Mouse (Mus musculus): ENCODE measurements around the gene Ehd4. TPM values are rescaled to one million over a fixed set of nuclear protein-coding genes. Genes with fewer than 3 reads are reported as not detected.
A peak's percentile ranks its signal among the peaks of the same experiment; 100 is the strongest.

Ehd4 gene
- total RNA-seq, 2 experiments from 2014 or later = 12.1 to 15.0 TPM

GRCm38 (mm10) chr2:120102881-120103280 lies 51.5 kb downstream of the Ehd4 start:
- no peak for TF ChIP-seq CTCF (IDR thresholded peaks at IDR 0.05)
- intact Hi-C loops (cut with DNase I) = no loop called here
- Histone ChIP-seq H3K4me3 (no peak overlapping the region), H3K27ac (no peak overlapping the region)
- no peak for DNase-seq (ENCODE audit: extremely low spot score in 1 of 2, low spot score in 2 of 2)

DNA sequence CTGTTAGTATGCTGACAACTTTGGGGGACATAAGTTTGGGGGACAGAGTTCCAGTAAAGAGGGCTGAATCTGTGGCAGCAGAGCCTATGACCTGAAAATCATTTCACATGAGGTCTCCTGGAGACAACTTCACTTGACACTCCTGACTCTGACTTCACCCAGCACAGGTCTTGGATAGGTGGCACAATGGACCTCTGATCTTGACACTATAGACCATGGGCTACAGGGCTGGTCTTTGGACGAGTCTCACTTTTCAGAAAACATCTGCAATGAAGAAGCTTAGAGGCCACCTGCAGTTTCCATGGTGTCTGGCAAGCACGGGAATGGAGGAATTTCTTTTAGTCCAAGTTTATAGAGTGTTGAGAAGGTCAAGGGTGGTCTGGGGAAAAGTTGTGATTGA lies 52.0 kb downstream of the Ehd4 start:
- intact Hi-C loops (cut with DNase I) = no loop called here
- DNase-seq (ENCODE audit: extremely low spot score in 1 of 2, low spot score in 2 of 2) = no peak
- Histone ChIP-seq H3K27ac (no peak overlapping the region), H3K4me3 (no peak overlapping the region)
- TF ChIP-seq CTCF (IDR thresholded peaks at IDR 0.05) = no peak

- Histone ChIP-seq H3K4me3 (no peak overlapping the region), H3K27ac (no peak overlapping the region)
- no peak for TF ChIP-seq CTCF (IDR thresholded peaks at IDR 0.05)
- no peak for DNase-seq (ENCODE audit: extremely low spot score in 1 of 2, low spot score in 2 of 2)
- intact Hi-C loops (cut with DNase I) = no loop called here
Observed at GRCm38 (mm10) chr2:120101961-120102360, 52.4 kb downstream of the Ehd4 start.

- no peak for DNase-seq (ENCODE audit: extremely low spot score in 1 of 2, low spot score in 2 of 2)
- TF ChIP-seq CTCF (IDR thresholded peaks at IDR 0.05) = no peak
Observed at GRCm38 (mm10) chr2:120099886-120100285, 54.5 kb downstream of the Ehd4 start.

DNA sequence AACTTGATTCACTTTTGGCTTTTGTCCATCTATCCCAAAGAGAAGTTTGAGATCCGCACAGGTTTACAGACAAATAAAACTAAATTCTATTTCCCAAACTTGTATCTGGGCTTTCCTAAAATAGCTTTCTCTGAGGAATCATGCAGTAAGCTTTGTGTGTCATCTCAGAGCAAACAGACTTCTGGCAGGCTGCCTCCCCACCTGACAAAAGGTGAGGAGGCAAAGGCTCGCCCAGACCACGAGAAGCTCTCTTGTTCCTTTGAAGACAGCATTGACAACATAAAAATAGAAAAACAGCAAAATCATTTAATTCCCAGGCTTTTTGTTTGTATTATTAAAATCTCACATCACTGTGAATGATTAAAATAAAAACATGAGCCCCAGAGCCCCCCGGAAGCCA lies 55.1 kb downstream of the Ehd4 start:
- no peak overlapping the region for H3K4me3 ChIP-seq
- no peak overlapping the region for H3K27ac ChIP-seq
- no peak for TF ChIP-seq CTCF (IDR thresholded peaks at IDR 0.05)
- DNase-seq (ENCODE audit: extremely low spot score in 1 of 2, low spot score in 2 of 2) = no peak
- intact Hi-C loops (cut with DNase I) = loop anchor here (5.0 kb wide), 1 partner anchor 53 kb away; the partner anchor contains the start of gene Ehd4

More at GRCm38 (mm10) chr2:120099886-120100285, 54.5 kb downstream of the Ehd4 start:
- 0 out of 2 replicates have a peak overlapping the region, but pooled peaks have one; percentile 20 for H3K27ac ChIP-seq
- H3K4me3 ChIP-seq = no peak overlapping the region
- intact Hi-C loops (cut with DNase I) = loop anchor here (5.0 kb wide), 1 partner anchor 52 kb away; the partner anchor contains the start of gene Ehd4

GRCm38 (mm10) chr2:120098781-120099202 lies 55.6 kb downstream of the Ehd4 start:
- intact Hi-C loops (cut with DNase I) = loop anchor here (5.0 kb wide), 1 partner anchor 54 kb away; the partner anchor contains the start of gene Ehd4
- no peak for DNase-seq (ENCODE audit: extremely low spot score in 1 of 2, low spot score in 2 of 2)

DNA sequence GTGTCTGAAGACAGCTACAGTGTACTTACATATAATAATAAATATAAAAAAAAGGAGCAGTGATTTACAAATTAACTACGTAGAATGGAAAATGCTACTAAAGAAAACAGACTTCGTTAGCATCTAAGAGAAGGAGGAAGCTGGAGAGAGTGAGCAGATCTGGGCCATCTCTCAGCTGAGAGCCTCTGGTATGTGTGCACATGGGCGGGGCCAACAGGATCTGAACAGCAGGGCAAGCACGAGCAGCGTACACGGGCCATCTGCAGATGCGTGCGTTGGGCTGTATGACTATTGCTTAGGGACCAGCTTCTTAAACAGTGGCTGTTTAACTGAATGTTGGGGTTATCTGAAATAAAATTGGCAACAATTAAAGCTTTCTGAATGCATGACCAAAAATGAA lies 56.5 kb downstream of the Ehd4 start:
- intact Hi-C loops (cut with DNase I) = loop anchor here (5.0 kb wide), 1 partner anchor 54 kb away; the partner anchor contains the start of gene Ehd4
- no peak overlapping the region for H3K4me3 ChIP-seq
- no peak overlapping the region for H3K27ac ChIP-seq
- TF ChIP-seq CTCF (IDR thresholded peaks at IDR 0.05) = no peak
- DNase-seq (ENCODE audit: extremely low spot score in 1 of 2, low spot score in 2 of 2) = no peak

More at GRCm38 (mm10) chr2:120098781-120099202, 55.6 kb downstream of the Ehd4 start:
- TF ChIP-seq CTCF (IDR thresholded peaks at IDR 0.05) = no peak
- H3K27ac ChIP-seq = no peak overlapping the region
- H3K4me3 ChIP-seq = no peak overlapping the region

GRCm38 (mm10) chr2:120096711-120097110 lies 57.7 kb downstream of the Ehd4 start:
- H3K4me3 ChIP-seq = no peak overlapping the region
- intact Hi-C loops (cut with DNase I) = loop anchor here (5.0 kb wide), 1 partner anchor 56 kb away; the partner anchor contains the start of gene Ehd4
- H3K27ac ChIP-seq = no peak overlapping the region
- no peak for DNase-seq (ENCODE audit: extremely low spot score in 1 of 2, low spot score in 2 of 2)
- no peak for TF ChIP-seq CTCF (IDR thresholded peaks at IDR 0.05)

DNA sequence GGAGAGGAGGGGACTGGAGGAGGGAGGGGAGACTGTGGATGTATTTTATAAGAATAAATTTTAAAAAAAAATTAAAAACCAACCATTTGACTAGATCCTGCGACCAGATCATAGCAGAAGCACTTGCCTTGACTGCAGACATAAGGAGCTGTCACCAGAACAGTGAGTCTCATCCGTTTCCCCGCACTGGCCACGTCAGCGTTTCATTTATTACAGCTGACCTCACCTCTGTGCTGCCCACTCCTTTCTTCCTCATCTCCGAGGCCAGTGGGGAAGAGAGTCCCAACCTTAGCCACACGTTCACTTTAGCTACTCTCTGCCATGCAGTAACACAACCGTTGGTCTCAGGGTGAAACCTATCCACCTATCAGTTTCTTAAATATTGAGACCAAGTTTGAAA lies 58.2 kb downstream of the Ehd4 start:
- DNase-seq (ENCODE audit: extremely low spot score in 1 of 2, low spot score in 2 of 2) = no peak
- H3K27ac ChIP-seq = no peak overlapping the region
- intact Hi-C loops (cut with DNase I) = loop anchor here (5.0 kb wide), 1 partner anchor 56 kb away; the partner anchor contains the start of gene Ehd4
- TF ChIP-seq CTCF (IDR thresholded peaks at IDR 0.05) = no peak
- no peak overlapping the region for H3K4me3 ChIP-seq

DNA sequence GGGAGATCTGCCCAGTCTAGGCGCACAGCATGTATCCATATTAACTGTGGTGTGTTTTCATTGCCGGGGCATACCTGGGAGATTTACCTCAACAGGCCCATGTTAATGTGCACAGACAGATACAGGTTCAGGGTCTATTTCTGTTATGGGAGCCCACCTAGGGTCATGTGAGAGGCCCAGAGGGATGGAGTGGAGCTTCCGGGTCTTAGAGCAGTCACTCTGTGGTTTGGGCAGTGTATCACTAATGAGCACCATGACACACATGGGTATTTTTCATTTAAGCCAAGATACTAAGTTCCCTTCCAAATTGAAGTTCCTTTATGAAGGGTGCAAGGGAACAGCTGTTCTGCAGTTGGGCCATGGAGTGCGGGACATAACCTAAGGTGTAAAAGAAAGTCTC lies 59.2 kb downstream of the Ehd4 start:
- DNase-seq (ENCODE audit: extremely low spot score in 1 of 2, low spot score in 2 of 2) = no peak
- intact Hi-C loops (cut with DNase I) = loop anchor here (5.0 kb wide), 1 partner anchor 57 kb away; the partner anchor contains the start of gene Ehd4
- TF ChIP-seq CTCF (IDR thresholded peaks at IDR 0.05) = no peak
- no peak overlapping the region for H3K27ac ChIP-seq
- no peak overlapping the region for H3K4me3 ChIP-seq

DNA sequence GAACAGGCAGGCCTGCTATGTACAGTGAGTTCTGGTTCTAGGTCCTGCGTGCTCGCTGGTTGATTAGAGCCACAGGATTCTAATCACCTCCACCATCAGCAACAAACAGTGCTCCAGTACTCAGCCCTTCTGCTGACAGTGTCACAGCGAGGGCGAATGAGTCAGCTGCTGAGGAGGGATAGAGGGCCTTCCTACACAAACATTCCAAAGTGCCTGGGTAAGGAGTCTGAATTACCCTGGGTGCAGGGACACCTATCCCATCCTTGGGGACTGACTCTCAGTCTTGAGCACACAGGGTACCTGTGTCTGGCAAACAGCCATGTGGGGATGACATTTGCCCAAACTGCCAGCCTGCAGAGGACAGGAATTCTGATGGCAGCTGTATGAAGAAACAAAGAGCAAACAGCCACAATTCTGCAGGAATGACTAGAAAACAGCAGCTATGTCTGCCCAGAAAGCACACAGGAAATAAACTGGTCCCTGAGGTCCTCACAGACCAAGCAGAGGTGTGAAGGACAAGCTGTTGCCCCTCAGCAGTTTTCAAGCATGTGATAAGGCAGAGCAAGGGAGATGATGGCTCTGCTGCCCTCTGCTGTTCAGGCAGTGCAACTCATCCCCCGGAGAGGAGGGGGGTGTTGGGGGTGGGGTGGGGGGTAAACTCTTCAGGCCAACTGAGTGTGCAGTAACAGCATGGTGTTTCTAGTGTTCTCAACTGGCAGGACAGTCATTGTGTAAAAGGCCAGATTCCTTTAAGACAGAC lies 60.6 kb downstream of the Ehd4 start:
- intact Hi-C loops (cut with DNase I) = no loop called here
- peak; percentile 75 for TF ChIP-seq CTCF (IDR thresholded peaks at IDR 0.05)
- Histone ChIP-seq H3K4me3 (no peak overlapping the region), H3K27ac (no peak overlapping the region)
- peak in 1 of 2 experiments; percentile 55 for DNase-seq (ENCODE audit: extremely low spot score in 1 of 2, low spot score in 2 of 2)

DNA sequence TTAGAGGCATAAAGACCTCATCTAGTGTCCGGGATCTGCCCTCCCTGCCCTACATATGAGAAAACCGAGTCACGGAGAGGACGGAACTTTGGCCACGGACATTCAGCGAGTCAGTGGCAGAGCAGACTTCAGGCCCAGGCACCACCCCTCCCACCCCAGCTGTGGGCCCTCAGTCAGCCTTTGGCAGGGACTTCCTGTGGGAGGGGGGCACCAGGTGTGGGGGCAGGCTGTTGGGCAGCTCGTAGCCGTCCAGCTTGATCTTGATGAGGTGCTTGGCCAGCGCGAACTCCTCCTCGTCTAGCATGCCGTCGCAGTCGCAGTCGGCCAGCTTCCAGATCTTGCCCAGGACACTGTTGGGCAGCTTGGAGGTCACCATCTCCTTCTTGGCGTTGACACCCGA lies 63.4 kb downstream of the Ehd4 start:
- TF ChIP-seq CTCF (IDR thresholded peaks at IDR 0.05) = no peak
- no peak for DNase-seq (ENCODE audit: extremely low spot score in 1 of 2, low spot score in 2 of 2)
- intact Hi-C loops (cut with DNase I) = no loop called here
- H3K4me3 ChIP-seq = no peak overlapping the region
- H3K27ac ChIP-seq = no peak overlapping the region

Measured in left cerebral cortex, adult 2 months (tissue).